Mouse (Mus musculus) effector memory CD4-positive, alpha-beta T cell, adult 5 months (primary cell): ENCODE results near the gene Olfr1261. TPM values are rescaled to one million over a fixed set of nuclear protein-coding genes. Genes with fewer than 3 reads are reported as not detected.

Source experiments
- polyA plus RNA-seq: library from polyadenylated mRNA; unstranded; fragments of 100-300 nt; shearing (Covaris generic); gene quantifications from one replicate; pipeline ENCODE4 v1.2.1, GENCODE M21; 2017

The Olfr1261 gene
- polyA plus RNA-seq: not detected

DNA sequence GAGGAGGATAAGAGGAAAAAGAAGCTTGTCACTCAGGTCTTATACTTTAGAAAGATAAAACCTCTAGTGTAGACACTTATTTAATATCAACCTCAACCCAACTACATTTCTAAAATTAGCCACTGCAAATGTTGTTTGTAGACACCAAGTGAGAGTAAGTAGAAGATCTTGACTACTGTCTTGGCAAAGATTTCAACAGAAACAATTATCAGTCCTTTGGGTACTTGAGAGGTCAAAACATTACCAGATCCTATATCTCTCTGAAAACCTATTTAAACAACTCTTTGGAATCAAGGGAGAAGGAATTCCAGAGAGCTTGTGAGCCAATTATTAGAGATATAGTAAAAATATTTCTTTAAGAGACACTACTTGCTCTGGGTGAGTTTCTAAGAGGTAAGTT, at the start of gene Olfr1261:
Gene Olfr1261 (plus strand): TSS at position 301 of the 400 bp plus-strand sequence.

DNA sequence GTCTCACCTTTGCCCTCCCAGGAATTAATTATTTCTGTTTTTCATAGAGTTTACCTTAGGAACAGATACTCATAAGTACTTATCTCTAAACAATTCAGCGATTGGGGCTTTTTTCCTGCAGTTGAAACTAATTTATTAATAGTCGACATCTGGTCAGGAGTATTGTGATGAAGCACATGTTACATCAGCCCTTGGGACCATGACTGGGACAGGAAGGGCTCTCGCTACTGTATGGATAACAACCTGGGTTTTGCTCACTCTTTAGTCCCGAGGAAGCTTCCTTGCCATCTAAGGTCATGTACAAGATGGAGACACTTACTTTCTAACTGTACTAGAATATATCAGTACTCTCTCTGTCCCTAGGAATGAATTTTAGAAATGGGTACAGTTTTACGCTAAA, 42.5 kb upstream of the Olfr1261 start, which contains the start of gene Olfr1259:
Gene Olfr1259 (minus strand): TSS at position 101 of the 400 bp plus-strand sequence.

DNA sequence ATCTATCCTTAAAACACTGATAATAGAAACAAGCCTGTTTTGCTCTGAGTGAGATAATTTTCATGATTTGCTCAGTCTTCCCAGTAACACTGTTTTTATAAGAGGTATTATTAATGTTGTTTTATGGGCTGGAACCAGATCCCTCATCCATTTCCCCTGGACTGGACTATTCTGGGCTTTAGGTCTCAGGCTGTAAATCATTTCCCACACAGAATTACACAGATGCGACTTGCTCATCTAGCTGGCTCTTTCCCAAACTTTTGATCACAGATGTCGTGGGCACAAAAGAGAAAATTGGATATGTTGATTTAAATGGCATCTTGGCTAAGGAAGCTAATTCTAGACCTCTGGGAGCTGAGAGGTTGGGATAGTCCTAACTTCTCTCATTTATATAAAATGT, 16.8 kb upstream of the Olfr1261 start, which contains the start of gene Olfr1260:
Gene Olfr1260 (plus strand): TSS at position 157 of the 400 bp plus-strand sequence.

DNA sequence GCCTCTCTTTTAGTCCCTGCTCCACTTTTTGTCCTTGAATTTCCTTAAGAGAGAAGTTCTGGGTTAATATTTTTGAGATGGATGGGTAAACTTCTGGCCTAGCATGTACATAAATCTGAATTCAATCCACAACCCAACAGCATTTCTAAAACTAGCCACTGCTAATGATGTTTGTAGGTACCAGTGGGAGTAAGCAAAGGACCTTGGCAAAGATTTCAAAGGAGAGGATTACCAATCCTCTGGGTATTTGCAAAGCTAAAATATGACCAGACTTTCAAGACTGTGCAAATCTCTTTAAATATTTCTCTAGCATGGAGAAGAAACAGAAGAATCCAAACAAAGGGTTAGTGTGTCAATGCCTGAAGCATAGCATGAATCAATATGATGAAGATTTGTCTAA, 8.8 kb downstream of the Olfr1261 start, which contains the start of gene Olfr1262:
Gene Olfr1262 (plus strand): TSS at position 301 of the 400 bp plus-strand sequence.

DNA sequence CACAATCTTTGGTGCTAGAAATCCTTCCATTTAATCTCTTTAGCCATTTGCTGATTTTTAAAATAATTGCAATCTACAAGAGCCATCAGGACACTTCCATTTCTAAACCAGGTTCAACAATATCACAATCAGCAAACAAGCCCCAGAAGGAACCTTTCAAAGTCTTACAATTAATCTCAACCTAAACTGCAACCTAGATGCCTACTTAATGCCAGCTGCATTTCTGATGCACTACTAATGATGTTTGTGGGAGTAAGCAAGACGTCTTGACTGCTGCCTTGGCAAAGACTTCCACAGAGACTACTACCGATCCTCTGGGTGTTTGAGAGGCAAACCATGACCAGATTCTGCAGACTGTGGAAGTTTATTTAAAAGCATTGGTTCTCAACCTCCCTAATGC, 20.8 kb downstream of the Olfr1261 start, which contains the start of gene Olfr1263:
Gene Olfr1263 (plus strand): TSS at position 301 of the 400 bp plus-strand sequence.

DNA sequence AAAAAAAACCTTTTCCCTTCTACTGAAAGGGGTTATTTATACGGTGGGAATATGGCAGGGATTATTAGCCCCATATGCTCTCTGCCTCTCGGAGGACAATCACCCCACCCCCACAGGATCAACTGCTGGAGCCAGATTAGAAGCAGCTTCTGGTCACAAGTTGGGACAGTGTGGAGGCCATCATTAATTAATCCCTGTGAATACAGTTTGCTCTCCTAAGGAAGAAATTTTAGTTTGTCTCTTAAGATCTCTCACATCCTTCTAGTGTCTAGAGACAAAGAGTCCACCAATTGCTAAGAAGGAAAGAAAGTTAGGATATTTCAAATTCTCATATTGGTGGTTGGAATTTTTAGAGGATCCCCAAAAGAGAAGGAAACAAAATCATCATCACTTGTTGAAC, 34.5 kb downstream of the Olfr1261 start, which contains the start of gene Olfr1264:
Gene Olfr1264 (minus strand): TSS at position 101 of the 400 bp plus-strand sequence.

DNA sequence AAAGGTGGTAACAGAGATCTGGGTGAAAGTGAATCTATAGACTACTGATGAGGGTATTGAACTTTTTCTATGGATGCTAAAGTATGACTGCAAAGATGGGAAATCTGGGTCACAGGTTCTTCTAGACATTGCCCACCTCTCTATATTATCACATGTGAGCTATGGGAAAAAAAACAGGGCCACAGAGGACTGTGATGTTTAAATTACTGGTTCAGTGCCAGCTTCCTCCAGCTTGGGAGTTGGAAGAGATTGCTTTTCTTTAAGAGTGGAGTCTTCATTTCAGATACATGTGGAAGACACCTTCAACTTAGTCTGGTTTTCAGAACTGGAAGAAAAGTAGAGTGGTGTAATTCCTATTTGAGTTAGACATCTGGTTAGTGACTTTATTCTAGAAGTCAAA, 44.0 kb downstream of the Olfr1261 start, which contains the start of gene Olfr1265:
Gene Olfr1265 (plus strand): TSS at position 301 of the 400 bp plus-strand sequence.

Other genes starting within 250 kb of the Olfr1261 start
- gene Olfr1253, start 234.1 kb upstream of the Olfr1261 start, polyA plus RNA-seq: not detected
- gene Olfr1254, start 197.6 kb upstream of the Olfr1261 start, polyA plus RNA-seq: not detected
- gene Olfr1255, start 179.2 kb upstream of the Olfr1261 start, polyA plus RNA-seq: not detected
- gene Olfr1256, start 149.7 kb upstream of the Olfr1261 start, polyA plus RNA-seq: not detected
- gene Olfr48, start 143.0 kb upstream of the Olfr1261 start, polyA plus RNA-seq: not detected
- gene Olfr1257, start 112.8 kb upstream of the Olfr1261 start, polyA plus RNA-seq: not detected
- gene Olfr1258, start 63.9 kb upstream of the Olfr1261 start, polyA plus RNA-seq: 0.31 TPM
- not detected for gene Olfr1259, start 42.6 kb upstream of the Olfr1261 start, polyA plus RNA-seq
- 0.09 TPM for gene Olfr1260, start 16.9 kb upstream of the Olfr1261 start, polyA plus RNA-seq
- gene Olfr1262, start 8.9 kb downstream of the Olfr1261 start, polyA plus RNA-seq: not detected
- 0.09 TPM for gene Olfr1263, start 20.9 kb downstream of the Olfr1261 start, polyA plus RNA-seq
- gene Olfr1264, start 34.4 kb downstream of the Olfr1261 start, polyA plus RNA-seq: not detected
- gene Olfr1265, start 44.1 kb downstream of the Olfr1261 start, polyA plus RNA-seq: 0.06 TPM
- not detected for gene Olfr140, start 72.4 kb downstream of the Olfr1261 start, polyA plus RNA-seq
- gene Olfr1269, start 130.2 kb downstream of the Olfr1261 start, polyA plus RNA-seq: 0.50 TPM
- not detected for gene Olfr32, start 151.1 kb downstream of the Olfr1261 start, polyA plus RNA-seq
- not detected for gene Olfr1270, start 161.9 kb downstream of the Olfr1261 start, polyA plus RNA-seq
- gene Olfr1506, start 233.3 kb downstream of the Olfr1261 start, polyA plus RNA-seq: not detected